Mouse (Mus musculus) intestine, embryonic 14.5 days (tissue): ENCODE data around the gene Tmem252. TPM values are rescaled to one million over a fixed set of nuclear protein-coding genes. Genes with fewer than 3 reads are reported as not detected.

Experiments
- ATAC-seq: fragments of 200-750 bp; cut with Nextera tagmentation; replicated peaks from 2 replicates; pipeline ENCODE4 v1.8.0; 2017; ENCODE audit warnings: low read depth, moderate number of reproducible peaks, moderate TSS enrichment, moderate library complexity; ENCODE audit not compliant: low FRiP score, low TSS enrichment
- DNase-seq: peaks from one replicate; pipeline ENCODE4 v3.0.0-alpha.2; 2018; ENCODE audit warnings: low spot score
- H3K27ac ChIP-seq: fragments of 300-500 bp; sonication (generic); 2 replicates; pipeline ENCODE4 v1.5.1; 2014; ENCODE audit warnings: low read depth, mild to moderate bottlenecking, control low read depth
- H3K27me3 ChIP-seq: fragments of 300-500 bp; sonication (generic); replicated peaks from 2 replicates; pipeline ENCODE4 v1.6.1; 2014; ENCODE audit warnings: low read length, control low read depth; ENCODE audit not compliant: control insufficient read depth, insufficient read depth
- H3K36me3 ChIP-seq: fragments of 300-500 bp; sonication (generic); 2 replicates; pipeline ENCODE4 v1.6.1; 2014; ENCODE audit warnings: low read length, control low read depth; ENCODE audit not compliant: control insufficient read depth, insufficient read depth
- H3K4me1 ChIP-seq: fragments of 300-500 bp; sonication (generic); replicated peaks from 2 replicates; pipeline ENCODE4 v1.6.1; 2014; ENCODE audit warnings: low read length, control low read depth, mixed read lengths; ENCODE audit not compliant: control insufficient read depth, insufficient read depth
- H3K4me2 ChIP-seq: fragments of 300-500 bp; sonication (generic); 2 replicates; pipeline ENCODE4 v1.6.1; 2014; ENCODE audit warnings: low read length
- H3K4me3 ChIP-seq: fragments of 300-500 bp; sonication (generic); 2 replicates; pipeline ENCODE4 v1.5.1; 2014; ENCODE audit warnings: low read depth, low read length, control low read depth, mixed read lengths
- H3K9ac ChIP-seq: fragments of 300-500 bp; sonication (generic); 2 replicates; pipeline ENCODE4 v1.6.1; 2014; ENCODE audit warnings: mild to moderate bottlenecking, low read length
- H3K9me3 ChIP-seq: fragments of 300-500 bp; sonication (generic); 2 replicates; pipeline ENCODE4 v1.6.1; 2016; ENCODE audit warnings: low read length, control low read depth; ENCODE audit not compliant: control insufficient read depth
- WGBS: fragments of 180-500 bp; shearing (Covaris S2); extraction: QIAGEN DNeasy Blood & Tissue Kit; methylation state at CpG from one replicate; pipeline ENCODE4 v1.1.7; 2014; 5-methylcytosine and 5-hydroxymethylcytosine counted together
- polyA plus RNA-seq: library from polyadenylated mRNA; unstranded; fragments of >200 nt; fragmentation: Nextera tagmentation; extraction: Ambion mirVana; gene quantifications from 2 replicates; pipeline ENCODE4 v1.2.1, GENCODE M21; 2014

Gene Tmem252
- polyA plus RNA-seq = 8.7 and 8.9 TPM in 2 replicates

DNA sequence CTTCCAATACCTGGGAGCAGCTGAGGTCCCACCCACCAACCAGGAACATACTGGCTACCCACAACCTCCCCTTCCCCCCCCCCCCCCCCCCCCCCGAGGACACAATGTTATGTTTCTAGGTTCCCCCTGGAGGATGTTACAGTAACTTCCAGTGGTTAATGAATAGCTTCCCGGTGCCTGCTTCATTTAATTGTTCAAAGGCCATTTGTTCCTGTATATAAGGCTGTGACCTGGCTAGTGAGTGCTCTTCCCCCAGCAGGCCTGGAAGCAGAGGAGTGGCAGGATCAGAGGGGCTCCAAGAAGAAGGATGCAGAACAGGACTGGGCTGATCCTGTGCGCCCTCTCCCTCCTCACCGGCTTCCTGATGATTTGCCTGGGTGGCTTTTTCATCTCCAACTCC is at the start of gene Tmem252:
Tmem252 (plus strand) TSS at position 247 of the 400 bp plus-strand sequence.
- no peaks in the 10 kb centered on the region for H3K36me3 ChIP-seq
- WGBS = 60% methylated on average over 3 of the region's 4 CpGs
- DNase-seq (no peak), ATAC-seq (no peak)
- H3K4me2 ChIP-seq = no peak within 1 kb of the TSS
- no peaks in the 10 kb centered on the region for H3K9me3 ChIP-seq
- no peaks in the 10 kb centered on the region for H3K27me3 ChIP-seq
- peaks cover 9% of the 10 kb centered on the region; the same call in 1 of the 2 replicates for H3K4me1 ChIP-seq
- no peak within 1 kb of the TSS for H3K4me3 ChIP-seq
- 0 out of 2 replicates have a peak within 1 kb of the TSS, but pooled peaks have one; percentile 16 for H3K27ac ChIP-seq
- no peak within 1 kb of the TSS for H3K9ac ChIP-seq

DNA sequence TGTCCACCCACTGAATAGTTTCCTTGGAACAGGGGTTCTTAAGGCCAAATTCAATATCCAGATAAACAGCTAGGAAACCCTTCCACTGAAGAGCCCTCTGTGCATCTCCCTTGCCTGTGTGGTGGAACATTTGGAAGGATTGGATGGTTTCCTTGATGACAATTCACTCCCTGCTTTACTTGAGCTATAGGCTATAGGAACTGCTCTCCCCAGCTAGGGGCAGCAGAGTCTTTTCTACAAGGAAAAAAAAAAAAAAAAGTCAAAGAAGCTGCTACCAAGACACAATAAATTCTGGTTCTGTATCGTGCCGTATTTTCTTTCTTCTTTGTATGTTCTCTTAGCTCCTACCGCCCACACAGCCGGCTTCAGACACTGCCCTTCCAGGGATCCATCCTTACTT is 45.8 kb upstream of the Tmem252 start:
- ATAC-seq (no peak), DNase-seq (no peak)
- Histone ChIP-seq H3K9me3 (no peaks in the 10 kb centered on the region), H3K27ac (no peak overlapping the region), H3K4me3 (no peak overlapping the region), H3K4me2 (no peak overlapping the region), H3K27me3 (no peaks in the 10 kb centered on the region), H3K36me3 (no peaks in the 10 kb centered on the region), H3K4me1 (no peaks in the 10 kb centered on the region), H3K9ac (no peak overlapping the region)
- WGBS = 71% methylated on average over 4 of the region's 4 CpGs

DNA sequence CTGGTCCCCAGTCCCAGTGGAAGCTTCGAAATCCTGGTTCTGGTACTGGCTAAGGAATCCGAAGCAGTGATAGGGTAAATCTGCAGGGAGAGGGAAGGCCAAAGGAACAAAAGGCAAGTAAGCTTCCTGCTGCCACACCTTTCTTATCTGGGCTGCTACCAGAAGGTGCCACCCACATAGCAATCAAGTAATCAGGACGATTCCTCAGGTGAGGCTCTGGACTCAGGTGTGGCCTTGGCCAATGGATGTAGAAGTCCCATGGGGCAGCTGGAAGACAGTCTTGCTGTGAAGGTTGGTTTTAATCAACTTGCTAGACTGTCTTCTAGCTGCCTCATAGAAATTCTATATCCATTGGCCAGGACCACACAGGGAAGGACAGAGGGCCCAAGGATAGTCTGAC is 40.8 kb upstream of the Tmem252 start:
- ATAC-seq (no peak), DNase-seq (no peak)
- 73% methylated on average over 3 of the region's 3 CpGs for WGBS
- H3K4me3 ChIP-seq = no peak overlapping the region
- no peaks in the 10 kb centered on the region for H3K9me3 ChIP-seq
- no peaks in the 10 kb centered on the region for H3K4me1 ChIP-seq
- no peak overlapping the region for H3K27ac ChIP-seq
- no peak overlapping the region for H3K4me2 ChIP-seq
- H3K36me3 ChIP-seq = no peaks in the 10 kb centered on the region
- no peak overlapping the region for H3K9ac ChIP-seq
- no peaks in the 10 kb centered on the region for H3K27me3 ChIP-seq

DNA sequence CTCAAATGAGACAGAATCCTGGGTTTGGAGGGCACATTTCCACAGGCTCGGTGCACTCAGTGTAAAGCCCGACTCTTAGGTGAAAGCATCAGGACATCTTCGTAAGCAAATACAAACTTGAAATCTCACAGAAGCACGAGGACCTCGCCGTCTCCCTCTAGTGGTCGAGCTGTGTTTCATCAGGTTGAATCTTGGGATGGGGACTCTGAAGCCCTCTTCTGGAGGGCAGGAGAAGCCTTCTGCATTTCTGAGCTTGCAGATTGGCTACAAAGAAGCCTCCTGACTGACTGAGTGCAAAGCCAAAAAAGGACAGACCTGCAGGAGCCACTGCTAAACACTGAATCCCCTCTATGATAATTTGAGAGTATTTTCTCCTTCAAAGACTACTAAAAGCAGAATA is 39.2 kb upstream of the Tmem252 start:
- no peaks in the 10 kb centered on the region for H3K4me1 ChIP-seq
- H3K27ac ChIP-seq = no peak overlapping the region
- no peak overlapping the region for H3K4me2 ChIP-seq
- H3K9me3 ChIP-seq = no peaks in the 10 kb centered on the region
- H3K4me3 ChIP-seq = no peak overlapping the region
- 4% methylated on average over 7 of the region's 7 CpGs for WGBS
- H3K36me3 ChIP-seq = no peaks in the 10 kb centered on the region
- H3K27me3 ChIP-seq = no peaks in the 10 kb centered on the region
- DNase-seq (peak; percentile 88), ATAC-seq (peak; percentile 12; the same call in 1 of the 2 replicates)
- H3K9ac ChIP-seq = no peak overlapping the region

DNA sequence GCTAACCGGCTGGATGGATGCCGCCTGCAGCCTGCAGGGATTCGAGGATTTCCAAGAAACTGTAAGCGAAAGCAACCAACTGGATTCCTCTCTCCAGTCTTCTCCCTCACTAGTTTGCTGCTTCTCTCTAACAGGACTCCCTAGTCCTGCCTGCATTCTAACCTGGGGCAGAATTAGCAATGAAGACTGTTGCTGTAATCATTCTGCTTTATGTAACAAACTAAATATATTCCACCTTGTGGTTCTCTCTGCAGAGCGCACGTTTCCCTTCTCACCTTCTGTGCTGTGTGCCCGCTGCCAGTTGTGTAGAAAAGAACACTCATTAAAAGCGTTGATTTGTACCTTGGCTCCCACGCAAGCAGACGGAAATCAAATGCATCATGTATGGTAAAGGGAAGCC is 37.2 kb upstream of the Tmem252 start:
- no peak for DNase-seq
- no peak overlapping the region for H3K4me2 ChIP-seq
- H3K9ac ChIP-seq = no peak overlapping the region
- no peak overlapping the region for H3K27ac ChIP-seq
- 84% methylated on average over 10 of the region's 10 CpGs for WGBS
- H3K4me1 ChIP-seq = no peaks in the 10 kb centered on the region
- no peak overlapping the region for H3K4me3 ChIP-seq
- H3K9me3 ChIP-seq = no peaks in the 10 kb centered on the region
- ATAC-seq = no peak
- no peaks in the 10 kb centered on the region for H3K27me3 ChIP-seq
- no peaks in the 10 kb centered on the region for H3K36me3 ChIP-seq

DNA sequence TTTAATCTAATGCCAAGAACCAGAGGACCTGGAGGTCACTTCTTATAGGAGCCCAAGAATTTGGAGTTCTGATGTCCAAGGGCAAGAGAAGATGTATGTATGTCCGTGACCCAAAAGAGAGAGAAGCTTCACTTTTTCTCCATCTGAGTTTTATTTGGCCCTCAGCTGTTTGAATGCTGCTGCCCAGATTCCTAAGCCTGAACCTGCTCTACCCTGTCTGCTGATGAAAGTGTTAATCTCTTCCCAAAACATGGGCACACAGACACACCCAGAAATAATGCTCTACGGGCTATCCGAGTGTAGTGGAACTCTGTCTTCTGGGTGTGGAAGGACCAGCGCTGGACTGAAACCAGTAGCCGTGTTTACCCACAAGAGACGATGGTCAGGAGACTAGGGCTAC is 35.8 kb upstream of the Tmem252 start:
- H3K9me3 ChIP-seq = no peaks in the 10 kb centered on the region
- H3K27me3 ChIP-seq = no peaks in the 10 kb centered on the region
- DNase-seq (no peak), ATAC-seq (no peak)
- no peaks in the 10 kb centered on the region for H3K4me1 ChIP-seq
- H3K36me3 ChIP-seq = no peaks in the 10 kb centered on the region
- 91% methylated on average over 6 of the region's 6 CpGs for WGBS
- no peak overlapping the region for H3K4me3 ChIP-seq
- no peak overlapping the region for H3K9ac ChIP-seq
- no peak overlapping the region for H3K27ac ChIP-seq
- no peak overlapping the region for H3K4me2 ChIP-seq

DNA sequence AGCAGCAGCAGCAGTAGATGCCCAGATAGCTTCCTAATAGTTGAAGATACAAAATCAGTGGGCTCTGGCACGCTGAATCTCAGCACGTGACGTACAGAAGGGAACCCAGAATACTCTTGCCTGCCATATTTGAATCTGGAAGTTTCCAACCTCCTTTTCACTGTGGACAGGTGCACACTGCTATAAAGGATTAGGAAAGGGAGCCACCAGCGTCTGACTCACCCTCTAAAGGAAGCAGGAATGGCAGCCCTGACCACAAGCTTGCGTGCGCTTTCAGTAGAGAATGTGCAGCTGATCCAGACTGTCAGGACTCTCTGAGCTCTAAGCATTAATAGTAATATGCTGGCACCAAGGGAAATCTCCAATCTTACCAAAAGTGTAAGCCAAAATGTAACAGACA is 32.8 kb upstream of the Tmem252 start:
- no peak for ATAC-seq

DNA sequence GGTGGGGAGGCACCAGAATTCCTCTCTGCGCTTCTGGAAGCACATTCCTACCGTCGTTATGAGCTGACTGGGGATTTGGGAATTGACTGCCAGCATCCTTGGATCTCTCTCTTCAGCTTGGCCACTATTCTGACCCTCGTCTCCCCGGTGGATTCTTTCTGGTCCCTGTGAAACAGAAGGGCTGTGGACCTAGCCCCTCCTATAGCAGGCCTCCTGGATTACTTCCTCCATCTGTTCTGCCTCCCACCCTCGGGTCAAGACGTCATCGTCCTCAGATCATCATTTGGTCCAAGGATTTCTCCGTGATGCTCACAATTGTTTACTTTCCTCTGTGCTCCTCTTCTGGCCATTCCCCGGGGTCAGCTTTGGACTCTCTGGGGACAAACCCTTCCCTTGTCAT is 28.8 kb upstream of the Tmem252 start:
- DNase-seq = no peak
- Histone ChIP-seq H3K27me3 (no peaks in the 10 kb centered on the region), H3K9ac (no peak overlapping the region), H3K27ac (no peak overlapping the region), H3K9me3 (no peaks in the 10 kb centered on the region), H3K4me2 (no peak overlapping the region), H3K4me3 (no peak overlapping the region), H3K36me3 (no peaks in the 10 kb centered on the region), H3K4me1 (peaks cover 2% of the 10 kb centered on the region; the same call in 1 of the 2 replicates)
- 41% methylated on average over 10 of the region's 10 CpGs for WGBS
- ATAC-seq = no peak

More for the DNA sequence above, 32.8 kb upstream of the Tmem252 start:
- peaks cover 2% of the 10 kb centered on the region; the same call in 1 of the 2 replicates for H3K4me1 ChIP-seq
- H3K4me2 ChIP-seq = no peak overlapping the region
- 87% methylated on average over 6 of the region's 6 CpGs for WGBS
- DNase-seq = no peak
- H3K9ac ChIP-seq = no peak overlapping the region
- H3K9me3 ChIP-seq = no peaks in the 10 kb centered on the region
- H3K27ac ChIP-seq = no peak overlapping the region
- no peaks in the 10 kb centered on the region for H3K36me3 ChIP-seq
- no peak overlapping the region for H3K4me3 ChIP-seq
- no peaks in the 10 kb centered on the region for H3K27me3 ChIP-seq

DNA sequence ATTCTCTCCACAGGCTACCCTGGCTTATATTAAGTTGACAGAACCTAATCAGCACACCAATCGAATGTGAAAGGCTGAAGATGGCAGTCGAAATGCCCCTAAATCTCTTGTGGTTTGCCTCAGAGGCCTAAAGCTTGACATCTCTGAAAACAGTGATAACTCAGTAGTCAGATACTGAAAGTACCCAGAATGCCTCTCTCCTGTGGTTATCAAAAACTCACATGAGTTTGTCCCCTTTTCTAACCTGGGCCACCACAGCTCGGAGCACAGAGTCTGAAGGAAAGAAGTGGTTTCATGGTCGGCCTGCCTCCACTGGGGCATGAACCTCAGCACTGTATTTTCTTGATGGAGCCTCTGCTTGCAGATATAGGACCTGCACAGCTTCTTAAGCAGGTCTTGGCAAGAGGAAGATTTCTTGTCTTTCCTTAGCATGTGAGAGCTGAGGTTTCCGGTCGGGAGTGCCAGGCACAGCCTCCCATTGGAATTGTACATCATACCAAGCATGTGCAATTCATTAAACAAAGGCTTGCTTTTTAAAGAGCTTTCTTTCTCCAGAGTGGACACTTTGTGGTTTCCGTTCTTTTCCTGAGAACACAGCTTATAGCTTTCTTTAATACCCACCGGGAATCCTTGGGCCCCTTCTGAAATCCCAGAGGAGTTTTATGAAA is 27.5 kb upstream of the Tmem252 start:
- H3K4me1 ChIP-seq = peaks cover 2% of the 10 kb centered on the region; the same call in 1 of the 2 replicates
- no peaks in the 10 kb centered on the region for H3K9me3 ChIP-seq
- DNase-seq (no peak), ATAC-seq (no peak)
- H3K27me3 ChIP-seq = no peaks in the 10 kb centered on the region
- WGBS = 69% methylated on average over 8 of the region's 8 CpGs
- H3K27ac ChIP-seq = no peak overlapping the region
- no peak overlapping the region for H3K9ac ChIP-seq
- no peaks in the 10 kb centered on the region for H3K36me3 ChIP-seq
- no peak overlapping the region for H3K4me3 ChIP-seq
- no peak overlapping the region for H3K4me2 ChIP-seq
